12 mouse cellular contexts compared by ENCODE assay signal in the genomic region with DNA sequence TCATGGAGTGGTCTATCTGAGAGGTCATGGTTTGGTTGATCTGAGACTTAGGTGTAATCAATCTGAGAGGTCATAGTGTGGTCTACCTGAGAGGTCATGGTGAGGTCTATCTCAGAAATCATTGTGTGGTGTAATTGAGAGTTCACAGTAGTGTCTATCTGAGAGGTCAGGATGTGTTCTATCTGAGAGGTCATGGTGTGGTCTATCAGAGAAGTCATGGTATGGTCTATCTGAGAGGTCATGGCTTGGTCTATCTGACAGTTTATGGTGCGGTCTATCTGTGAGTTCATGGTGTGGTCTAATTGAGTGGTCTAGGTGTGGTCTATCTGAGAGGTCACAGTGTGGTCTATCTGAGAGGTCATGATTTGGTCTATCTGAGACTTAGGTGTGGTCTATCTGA. TPM values are rescaled to one million over a fixed set of nuclear protein-coding genes. Genes with fewer than 3 reads are reported as not detected.
DNase-seq lines count a peak whose midpoint lies in the region; ATAC-seq and TF ChIP-seq lines count a peak whose summit lies in the region.
"Had no signal": no experiment of that assay in that cellular context is flagged by ENCODE, and none has a peak within 500 bp of the region (broad histone marks: within the 10 kb centered on the region; RNA-seq: fewer than 3 reads in every experiment).

No protein-coding gene starts in this region.

- TF ChIP-seq POLR2A in lung, adult 2 months (IDR thresholded peaks at IDR 0.05; ENCODE audit: borderline replicate concordance, extremely low read depth, low read depth, low read length) = no peak

- DNase-seq in heart, adult 9 months (ENCODE audit: low spot score in 2 of 2) = no peak
- DNase-seq in lung, adult 2 months = no peak
- no peak for DNase-seq in cerebellum, postnatal 25 days
- DNase-seq in gastrocnemius, adult 18-20 months (ENCODE audit: low spot score) = no peak

- H3K36me3 ChIP-seq in heart, embryonic 11.5 days (ENCODE audit: control insufficient read depth, insufficient read depth, low read length) = no peaks in the 10 kb centered on the region
- no peaks in the 10 kb centered on the region for H3K36me3 ChIP-seq in lung, embryonic 15.5 days
- no peaks in the 10 kb centered on the region for H3K36me3 ChIP-seq in intestine, postnatal 0 days (ENCODE audit: control insufficient read depth, insufficient read depth)

- H3K27me3 ChIP-seq in heart, embryonic 11.5 days (ENCODE audit: control insufficient read depth, insufficient read depth, low read length) = no peaks in the 10 kb centered on the region
- no peaks in the 10 kb centered on the region for H3K27me3 ChIP-seq in lung, embryonic 15.5 days
- H3K27me3 ChIP-seq in intestine, postnatal 0 days (replicated peaks; ENCODE audit: control insufficient read depth, insufficient read depth, low read length) = no peaks in the 10 kb centered on the region
- H3K27me3 ChIP-seq: Patski had no signal

- no peak overlapping the region for H3K4me3 ChIP-seq in heart, embryonic 11.5 days (ENCODE audit: low read depth, low read length)
- H3K4me3 ChIP-seq in lung, embryonic 15.5 days = no peak overlapping the region
- no peak overlapping the region for H3K4me3 ChIP-seq in lung, adult 2 months (replicated peaks; ENCODE audit: extremely low read depth, low read depth, low read length)
- no peak overlapping the region for H3K4me3 ChIP-seq in intestine, postnatal 0 days (ENCODE audit: low read depth, low read length)

- no peak for TF ChIP-seq CTCF in lung, adult 2 months (IDR thresholded peaks at IDR 0.05; ENCODE audit: insufficient read depth, low read length)
- no peak for TF ChIP-seq CTCF in intestine, postnatal 0 days (IDR thresholded peaks at IDR 0.05; ENCODE audit: low read depth)

- no peak overlapping the region for H3K27ac ChIP-seq in heart, embryonic 11.5 days (ENCODE audit: low read depth, low read length)
- no peak overlapping the region for H3K27ac ChIP-seq in lung, embryonic 15.5 days
- H3K27ac ChIP-seq in intestine, postnatal 0 days (ENCODE audit: low read depth, low read length) = no peak overlapping the region
- H3K27ac ChIP-seq: macrophage had no signal

- no peaks in the 10 kb centered on the region for H3K4me1 ChIP-seq in heart, embryonic 11.5 days (ENCODE audit: control insufficient read depth, insufficient read depth, low read length)
- H3K4me1 ChIP-seq in lung, embryonic 15.5 days = no peaks in the 10 kb centered on the region
- H3K4me1 ChIP-seq in lung, adult 2 months (ENCODE audit: control insufficient read depth, insufficient read depth, low read length) = no peaks in the 10 kb centered on the region
- no peaks in the 10 kb centered on the region for H3K4me1 ChIP-seq in intestine, postnatal 0 days (replicated peaks; ENCODE audit: control insufficient read depth, insufficient read depth, low read length)

- peaks cover 16% of the 10 kb centered on the region for H3K9me3 ChIP-seq in heart, embryonic 11.5 days (replicated peaks; ENCODE audit: control insufficient read depth, low read length)
- no peaks in the 10 kb centered on the region for H3K9me3 ChIP-seq in lung, embryonic 15.5 days
- H3K9me3 ChIP-seq in intestine, postnatal 0 days (ENCODE audit: control insufficient read depth) = peaks cover 4% of the 10 kb centered on the region; the same call in 1 of the 2 replicates

- H3K4me2 ChIP-seq in heart, embryonic 11.5 days = no peak overlapping the region
- no peak overlapping the region for H3K4me2 ChIP-seq in lung, embryonic 15.5 days
- H3K4me2 ChIP-seq in intestine, postnatal 0 days (replicated peaks; ENCODE audit: low read depth) = no peak overlapping the region

- no peak overlapping the region for H3K9ac ChIP-seq in heart, embryonic 11.5 days (ENCODE audit: low read depth, low read length)
- no peak overlapping the region for H3K9ac ChIP-seq in lung, embryonic 15.5 days
- H3K9ac ChIP-seq in intestine, postnatal 0 days (ENCODE audit: low read depth, low read length) = no peak overlapping the region

- WGBS in heart, embryonic 11.5 days (ENCODE audit: insufficient replicate concordance) = 86% methylated on average over 1 of the region's 1 CpGs
- WGBS in lung, embryonic 15.5 days = 77% methylated on average over 1 of the region's 1 CpGs
- WGBS in lung, adult 2 months = 86% methylated on average over 1 of the region's 1 CpGs
- 92% methylated on average over 1 of the region's 1 CpGs for WGBS in intestine, postnatal 0 days

- ATAC-seq in heart, embryonic 11.5 days (replicated peaks; ENCODE audit: insufficient number of reproducible peaks, low FRiP score, low TSS enrichment) = 0 out of 2 replicates have a peak, but pooled peaks have one; percentile 28
- ATAC-seq in lung, embryonic 15.5 days (ENCODE audit: borderline replicate concordance, extremely low read depth, low FRiP score, low TSS enrichment) = peak; percentile 29; the same call in 1 of the 2 replicates
- 0 out of 2 replicates have a peak, but pooled peaks have one; percentile 28 for ATAC-seq in intestine, postnatal 0 days
- ATAC-seq in monocyte, adult 5-6 weeks (replicated peaks; ENCODE audit: insufficient number of reproducible peaks, low FRiP score, low TSS enrichment, poor library complexity, severe bottlenecking) = peak; percentile 36; the same call in 1 of the 2 replicates
- ATAC-seq: Patski had no signal

RNA-seq across cellular contexts. Expression of gene Vmn2r-ps159, which starts 12.4 kb away (rescaled TPM):
- not detected in 2 replicates for polyA plus RNA-seq in heart, embryonic 11.5 days (2014; fragmentation: Nextera tagmentation; extraction: Ambion mirVana)
- polyA plus RNA-seq in lung, embryonic 15.5 days (2015; fragmentation: Nextera tagmentation; extraction: Ambion mirVana) = not detected in 2 replicates
- polyA plus RNA-seq in lung, adult 2 months (2012; rRNA removed) = not detected in 2 replicates
- polyA plus RNA-seq in intestine, postnatal 0 days (2015; fragmentation: Nextera tagmentation; extraction: Ambion mirVana) = not detected in 2 replicates
- 0.19 TPM in 1 of 3 replicates, not detected in the others for total RNA-seq in monocyte, adult 5-6 weeks (2017)
- total RNA-seq in gastrocnemius, adult 18-20 months (2021) = not detected
- total RNA-seq: hematopoietic stem cell, adult 5-6 weeks; layer of hippocampus, postnatal 14 days had no signal
- polyA plus RNA-seq: macrophage, Patski had no signal
